Mouse (Mus musculus): ENCODE results near the gene Rdh1. TPM values are rescaled to one million over a fixed set of nuclear protein-coding genes. Genes with fewer than 3 reads are reported as not detected.

The Rdh1 gene
- polyA plus RNA-seq (2016; fragmentation: Nextera tagmentation; extraction: Ambion mirVana): 0.06 TPM in 1 of 2 replicates, not detected in the other

- Histone ChIP-seq H3K9ac (replicated peaks) (no peak within 1 kb of the TSS), H3K4me3 (no peak within 1 kb of the TSS), H3K27me3 (no peaks in the 10 kb centered on the region), H3K4me2 (replicated peaks) (no peak within 1 kb of the TSS), H3K27ac (replicated peaks) (no peak within 1 kb of the TSS), H3K4me1 (no peaks in the 10 kb centered on the region), H3K36me3 (no peaks in the 10 kb centered on the region), H3K9me3 (no peaks in the 10 kb centered on the region)
- no peak for ATAC-seq (ENCODE audit: low FRiP score, low read depth)
- 78% methylated on average over 9 of the region's 9 CpGs for WGBS
Measured at GRCm38 (mm10) chr10:127759181-127760110, at the start of gene Rdh1, which contains the start of gene Rdh16f1. Rdh1 (plus strand) TSS chr10:127759721. Rdh16f1 (plus strand) TSS chr10:127759787.

GRCm38 (mm10) chr10:127710331-127710730 lies 49.2 kb upstream of the Rdh1 start:
- no peak for ATAC-seq (ENCODE audit: low FRiP score, low read depth)
- Histone ChIP-seq H3K36me3 (no peaks in the 10 kb centered on the region), H3K27ac (replicated peaks) (no peak overlapping the region), H3K4me3 (no peak overlapping the region), H3K9ac (replicated peaks) (no peak overlapping the region), H3K4me2 (replicated peaks) (no peak overlapping the region), H3K4me1 (no peaks in the 10 kb centered on the region), H3K27me3 (no peaks in the 10 kb centered on the region), H3K9me3 (no peaks in the 10 kb centered on the region)
- 85% methylated on average over 13 of the region's 13 CpGs for WGBS

GRCm38 (mm10) chr10:127712736-127713135 lies 46.8 kb upstream of the Rdh1 start:
- H3K4me2 ChIP-seq (replicated peaks): no peak overlapping the region
- no peak overlapping the region for H3K4me3 ChIP-seq
- H3K9ac ChIP-seq (replicated peaks): no peak overlapping the region
- no peaks in the 10 kb centered on the region for H3K9me3 ChIP-seq
- no peak for ATAC-seq (ENCODE audit: low FRiP score, low read depth)
- H3K27me3 ChIP-seq: no peaks in the 10 kb centered on the region
- H3K4me1 ChIP-seq: no peaks in the 10 kb centered on the region
- H3K27ac ChIP-seq (replicated peaks): no peak overlapping the region
- 85% methylated on average over 6 of the region's 6 CpGs for WGBS
- no peaks in the 10 kb centered on the region for H3K36me3 ChIP-seq

GRCm38 (mm10) chr10:127721671-127722418 lies 37.7 kb upstream of the Rdh1 start:
- peaks cover 30% of the 10 kb centered on the region for H3K27me3 ChIP-seq
- H3K4me1 ChIP-seq: peaks cover 30% of the 10 kb centered on the region
- ATAC-seq (ENCODE audit: low FRiP score, low read depth): peak; percentile 69
- H3K9ac ChIP-seq (replicated peaks): peak overlapping the region; percentile 39; the same call in 1 of the 2 replicates
- no peaks in the 10 kb centered on the region for H3K36me3 ChIP-seq
- H3K4me3 ChIP-seq: no peak overlapping the region
- peak overlapping the region; percentile 45 for H3K4me2 ChIP-seq (replicated peaks)
- H3K27ac ChIP-seq (replicated peaks): peak overlapping the region; percentile 61
- WGBS: 9% methylated on average over 20 of the region's 20 CpGs
- H3K9me3 ChIP-seq: no peaks in the 10 kb centered on the region

GRCm38 (mm10) chr10:127724178-127724577 lies 35.3 kb upstream of the Rdh1 start, which contains the start of gene Tac2:
Tac2 (plus strand) TSS chr10:127724478.
- WGBS: 85% methylated on average over 3 of the region's 3 CpGs
- Histone ChIP-seq H3K27me3 (peaks cover 47% of the 10 kb centered on the region), H3K4me3 (no peak within 1 kb of the TSS), H3K4me2 (replicated peaks) (no peak within 1 kb of the TSS), H3K36me3 (no peaks in the 10 kb centered on the region), H3K9me3 (no peaks in the 10 kb centered on the region), H3K9ac (replicated peaks) (no peak within 1 kb of the TSS), H3K4me1 (peaks cover 30% of the 10 kb centered on the region), H3K27ac (replicated peaks) (no peak within 1 kb of the TSS)
- ATAC-seq (ENCODE audit: low FRiP score, low read depth): no peak

GRCm38 (mm10) chr10:127725136-127725535 lies 34.4 kb upstream of the Rdh1 start:
- 95% methylated on average over 4 of the region's 4 CpGs for WGBS
- peaks cover 42% of the 10 kb centered on the region for H3K27me3 ChIP-seq
- H3K9ac ChIP-seq (replicated peaks): no peak overlapping the region
- no peak for ATAC-seq (ENCODE audit: low FRiP score, low read depth)
- no peaks in the 10 kb centered on the region for H3K9me3 ChIP-seq
- no peak overlapping the region for H3K27ac ChIP-seq (replicated peaks)
- H3K4me2 ChIP-seq (replicated peaks): no peak overlapping the region
- peaks cover 28% of the 10 kb centered on the region for H3K4me1 ChIP-seq
- H3K4me3 ChIP-seq: no peak overlapping the region
- H3K36me3 ChIP-seq: no peaks in the 10 kb centered on the region

- Histone ChIP-seq H3K36me3 (no peaks in the 10 kb centered on the region), H3K27me3 (peaks cover 37% of the 10 kb centered on the region), H3K4me1 (peaks cover 12% of the 10 kb centered on the region), H3K9ac (replicated peaks) (no peak overlapping the region), H3K9me3 (no peaks in the 10 kb centered on the region), H3K4me2 (replicated peaks) (no peak overlapping the region), H3K4me3 (no peak overlapping the region), H3K27ac (replicated peaks) (no peak overlapping the region)
- 87% methylated on average over 8 of the region's 8 CpGs for WGBS
- ATAC-seq (ENCODE audit: low FRiP score, low read depth): no peak
Measured at GRCm38 (mm10) chr10:127728437-127728836, 31.1 kb upstream of the Rdh1 start.

GRCm38 (mm10) chr10:127730285-127730932 lies 29.1 kb upstream of the Rdh1 start:
- no peaks in the 10 kb centered on the region for H3K36me3 ChIP-seq
- peaks cover 12% of the 10 kb centered on the region for H3K4me1 ChIP-seq
- H3K9me3 ChIP-seq: no peaks in the 10 kb centered on the region
- no peak overlapping the region for H3K4me2 ChIP-seq (replicated peaks)
- H3K27me3 ChIP-seq: peaks cover 37% of the 10 kb centered on the region
- no peak overlapping the region for H3K4me3 ChIP-seq
- H3K27ac ChIP-seq (replicated peaks): no peak overlapping the region
- no peak overlapping the region for H3K9ac ChIP-seq (replicated peaks)
- ATAC-seq (ENCODE audit: low FRiP score, low read depth): no peak
- 51% methylated on average over 11 of the region's 11 CpGs for WGBS

- Histone ChIP-seq H3K4me2 (replicated peaks) (no peak overlapping the region), H3K27me3 (peaks cover 32% of the 10 kb centered on the region), H3K4me3 (no peak overlapping the region), H3K9me3 (no peaks in the 10 kb centered on the region), H3K36me3 (no peaks in the 10 kb centered on the region), H3K9ac (replicated peaks) (no peak overlapping the region), H3K4me1 (peaks cover 12% of the 10 kb centered on the region), H3K27ac (replicated peaks) (no peak overlapping the region)
- ATAC-seq (ENCODE audit: low FRiP score, low read depth): no peak
- WGBS: 19% methylated on average over 9 of the region's 9 CpGs
Measured at GRCm38 (mm10) chr10:127730933-127731310, 28.6 kb upstream of the Rdh1 start.

- Histone ChIP-seq H3K36me3 (no peaks in the 10 kb centered on the region), H3K4me1 (peaks cover 12% of the 10 kb centered on the region), H3K4me2 (replicated peaks) (no peak overlapping the region), H3K4me3 (no peak overlapping the region), H3K27me3 (peaks cover 31% of the 10 kb centered on the region), H3K27ac (replicated peaks) (no peak overlapping the region), H3K9ac (replicated peaks) (no peak overlapping the region), H3K9me3 (no peaks in the 10 kb centered on the region)
- no peak for ATAC-seq (ENCODE audit: low FRiP score, low read depth)
- WGBS: 37% methylated on average over 5 of the region's 5 CpGs
Measured at GRCm38 (mm10) chr10:127731397-127731796, 28.1 kb upstream of the Rdh1 start.

- Histone ChIP-seq H3K9me3 (no peaks in the 10 kb centered on the region), H3K4me2 (replicated peaks) (no peak overlapping the region), H3K4me3 (no peak overlapping the region), H3K27me3 (peaks cover 9% of the 10 kb centered on the region; the same call in 1 of the 2 replicates), H3K36me3 (no peaks in the 10 kb centered on the region), H3K4me1 (peaks cover 15% of the 10 kb centered on the region), H3K9ac (replicated peaks) (no peak overlapping the region), H3K27ac (replicated peaks) (no peak overlapping the region)
- no peak for ATAC-seq (ENCODE audit: low FRiP score, low read depth)
- WGBS: 53% methylated on average over 5 of the region's 5 CpGs
Measured at GRCm38 (mm10) chr10:127734434-127734833, 25.1 kb upstream of the Rdh1 start.
